ENCODE assay signal across 8 mouse cellular contexts in genomic region chr11:94543932-94544331, GRCm38 (mm10). TPM values are rescaled to one million over a fixed set of nuclear protein-coding genes. Genes with fewer than 3 reads are reported as not detected.
A peak's percentile ranks its signal among the peaks of the same experiment; 100 is the strongest.
DNase-seq lines count a peak whose midpoint lies in the region; ATAC-seq and TF ChIP-seq lines count a peak whose summit lies in the region.

No protein-coding gene starts in this region.

- no peak for TF ChIP-seq POLR2A in small intestine, adult 2 months (IDR thresholded peaks at IDR 0.05; ENCODE audit: low read depth, low read length)

- intact Hi-C loops in gastrocnemius, postnatal 36 days (cut with DNase I) = loop anchor here (5.0 kb wide), 2 partner anchors 122 to 202 kb away; no protein-coding TSS in a partner anchor
- intact Hi-C loops in left cerebral cortex, postnatal 14 days (cut with DNase I) = no loop called here

- peak; percentile 12; the same call in 1 of the 2 replicates for ATAC-seq in intestine, postnatal 0 days
- no peak for ATAC-seq in midbrain, embryonic 13.5 days
- no peak for ATAC-seq in activated CD4-positive, CD25-positive, alpha-beta regulatory T cell, adult 4 months

- H3K4me2 ChIP-seq in intestine, postnatal 0 days (replicated peaks; ENCODE audit: low read depth) = peak overlapping the region; percentile 45
- peak overlapping the region; percentile 15; the same call in 1 of the 2 replicates for H3K4me2 ChIP-seq in midbrain, embryonic 13.5 days (replicated peaks)

- WGBS in intestine, postnatal 0 days = 29% methylated on average over 9 of the region's 9 CpGs
- WGBS in midbrain, embryonic 13.5 days = 41% methylated on average over 9 of the region's 9 CpGs
- 4% methylated on average over 9 of the region's 9 CpGs for WGBS in small intestine, adult 2 months

- H3K4me3 ChIP-seq in intestine, postnatal 0 days (ENCODE audit: low read depth, low read length) = no peak overlapping the region
- H3K4me3 ChIP-seq in midbrain, embryonic 13.5 days (replicated peaks) = no peak overlapping the region
- no peak overlapping the region for H3K4me3 ChIP-seq in small intestine, adult 2 months (ENCODE audit: low read depth, low read length)

- H3K9me3 ChIP-seq in intestine, postnatal 0 days (ENCODE audit: control insufficient read depth) = no peaks in the 10 kb centered on the region
- no peaks in the 10 kb centered on the region for H3K9me3 ChIP-seq in midbrain, embryonic 13.5 days

- no peak overlapping the region for H3K9ac ChIP-seq in intestine, postnatal 0 days (ENCODE audit: low read depth, low read length)
- no peak overlapping the region for H3K9ac ChIP-seq in midbrain, embryonic 13.5 days (replicated peaks)

- DNase-seq in adrenal gland, postnatal 14 days = peak; percentile 98
- DNase-seq in embryo, embryonic 11 days = peak; percentile 77
- peak; percentile 93 to 96 for DNase-seq in gastrocnemius, postnatal 36 days
- DNase-seq in left cerebral cortex, postnatal 14 days (ENCODE audit: low spot score in 2 of 2) = peak; percentile 96 to 98

- peak; percentile 94 for TF ChIP-seq CTCF in intestine, postnatal 0 days (IDR thresholded peaks at IDR 0.05; ENCODE audit: low read depth)
- TF ChIP-seq CTCF in small intestine, adult 2 months (IDR thresholded peaks at IDR 0.05; ENCODE audit: extremely low read depth, insufficient read length, insufficient replicate concordance, low read depth, low read length) = peak; percentile 84; the same call in 1 of the 2 replicates

- H3K27ac ChIP-seq in intestine, postnatal 0 days (ENCODE audit: low read depth, low read length) = no peak overlapping the region
- no peak overlapping the region for H3K27ac ChIP-seq in midbrain, embryonic 13.5 days
- H3K27ac ChIP-seq in small intestine, adult 2 months (ENCODE audit: insufficient read depth, low read depth, low read length) = peak overlapping the region; percentile 60; the same call in 1 of the 2 replicates

- no peaks in the 10 kb centered on the region for H3K27me3 ChIP-seq in intestine, postnatal 0 days (replicated peaks; ENCODE audit: control insufficient read depth, insufficient read depth, low read length)
- H3K27me3 ChIP-seq in midbrain, embryonic 13.5 days = no peaks in the 10 kb centered on the region
- no peaks in the 10 kb centered on the region for H3K27me3 ChIP-seq in small intestine, adult 2 months (ENCODE audit: control insufficient read depth, insufficient read depth, low read length)

- H3K36me3 ChIP-seq in intestine, postnatal 0 days (ENCODE audit: control insufficient read depth, insufficient read depth) = peaks cover 3% of the 10 kb centered on the region; the same call in 1 of the 2 replicates
- peaks cover 5% of the 10 kb centered on the region; the same call in 1 of the 2 replicates for H3K36me3 ChIP-seq in midbrain, embryonic 13.5 days
- H3K36me3 ChIP-seq in small intestine, adult 2 months (ENCODE audit: control insufficient read depth, insufficient read depth, low read length) = 0 out of 2 replicates have a peak, but pooled peaks cover 2% of the 10 kb centered on the region

- no peaks in the 10 kb centered on the region for H3K4me1 ChIP-seq in intestine, postnatal 0 days (replicated peaks; ENCODE audit: control insufficient read depth, insufficient read depth, low read length)
- H3K4me1 ChIP-seq in midbrain, embryonic 13.5 days (replicated peaks) = peaks cover 12% of the 10 kb centered on the region
- peaks cover 12% of the 10 kb centered on the region for H3K4me1 ChIP-seq in small intestine, adult 2 months (ENCODE audit: control insufficient read depth, insufficient read depth, insufficient read length, low read length)

RNA-seq across cellular contexts. Expression of gene Rsad1, which starts 5.1 kb away (rescaled TPM):
- total RNA-seq in adrenal gland, postnatal 14 days (2021) = 9.2 and 10.6 TPM in 2 replicates
- total RNA-seq in gastrocnemius, postnatal 36 days (2021) = 1 to 10 TPM; 3.3 to 3.9 TPM
- 1.2 and 1.8 TPM in 2 replicates for polyA plus RNA-seq in intestine, postnatal 0 days (2015; fragmentation: Nextera tagmentation; extraction: Ambion mirVana)
- total RNA-seq in left cerebral cortex, postnatal 14 days (2021) = 10 to 100 TPM; 16.1 to 16.8 TPM
- 4.4 and 5.5 TPM in 2 replicates for polyA plus RNA-seq in midbrain, embryonic 13.5 days (2015; fragmentation: Nextera tagmentation; extraction: Ambion mirVana)
- 3.7 and 8.4 TPM in 2 replicates for polyA plus RNA-seq in small intestine, adult 2 months (2012; rRNA removed)
- polyA plus RNA-seq in activated CD4-positive, CD25-positive, alpha-beta regulatory T cell, adult 4 months (2017; shearing (Covaris generic)) = 1 to 10 TPM in 1 of 2 experiments, under 1 TPM in 1; 0.90 to 1.4 TPM

RNA-seq across cellular contexts. Expression of gene Chad, which starts 20.9 kb away (rescaled TPM):
- total RNA-seq in adrenal gland, postnatal 14 days (2021) = 0.30 TPM in 1 of 2 replicates, not detected in the other
- 10 to 100 TPM; 14.7 to 16.3 TPM for total RNA-seq in gastrocnemius, postnatal 36 days (2021)
- polyA plus RNA-seq in intestine, postnatal 0 days (2015; fragmentation: Nextera tagmentation; extraction: Ambion mirVana) = 1.9 and 3.3 TPM in 2 replicates
- total RNA-seq in left cerebral cortex, postnatal 14 days (2021) = under 1 TPM in 1 of 2 experiments, not detected in 1; 0.38 TPM
- 0.12 TPM in 1 of 2 replicates, not detected in the other for polyA plus RNA-seq in midbrain, embryonic 13.5 days (2015; fragmentation: Nextera tagmentation; extraction: Ambion mirVana)
- 0.91 and 13.9 TPM in 2 replicates for polyA plus RNA-seq in small intestine, adult 2 months (2012; rRNA removed)
- under 1 TPM in 1 of 2 experiments, not detected in 1; 0.38 TPM for polyA plus RNA-seq in activated CD4-positive, CD25-positive, alpha-beta regulatory T cell, adult 4 months (2017; shearing (Covaris generic))

RNA-seq across cellular contexts. Expression of gene Mycbpap, which starts 22.4 kb away (rescaled TPM):
- 3.9 and 5.6 TPM in 2 replicates for total RNA-seq in adrenal gland, postnatal 14 days (2021)
- total RNA-seq in gastrocnemius, postnatal 36 days (2021) = not detected
- polyA plus RNA-seq in intestine, postnatal 0 days (2015; fragmentation: Nextera tagmentation; extraction: Ambion mirVana) = 0.94 and 1.7 TPM in 2 replicates
- total RNA-seq in left cerebral cortex, postnatal 14 days (2021) = 1 to 10 TPM; 3.2 to 3.8 TPM
- 2.4 and 3.6 TPM in 2 replicates for polyA plus RNA-seq in midbrain, embryonic 13.5 days (2015; fragmentation: Nextera tagmentation; extraction: Ambion mirVana)
- polyA plus RNA-seq in small intestine, adult 2 months (2012; rRNA removed) = 1.1 and 1.4 TPM in 2 replicates
- not detected for polyA plus RNA-seq in activated CD4-positive, CD25-positive, alpha-beta regulatory T cell, adult 4 months (2017; shearing (Covaris generic))

RNA-seq across cellular contexts. Expression of gene Epn3, which starts 44.2 kb away (rescaled TPM):
- total RNA-seq in adrenal gland, postnatal 14 days (2021) = 12.1 and 13.5 TPM in 2 replicates
- under 1 TPM; 0.12 to 0.31 TPM for total RNA-seq in gastrocnemius, postnatal 36 days (2021)
- polyA plus RNA-seq in intestine, postnatal 0 days (2015; fragmentation: Nextera tagmentation; extraction: Ambion mirVana) = 0.55 and 1.0 TPM in 2 replicates
- 1 to 10 TPM in 1 of 2 experiments, under 1 TPM in 1; 0.95 to 1.3 TPM for total RNA-seq in left cerebral cortex, postnatal 14 days (2021)
- 0.19 and 0.46 TPM in 2 replicates for polyA plus RNA-seq in midbrain, embryonic 13.5 days (2015; fragmentation: Nextera tagmentation; extraction: Ambion mirVana)
- polyA plus RNA-seq in small intestine, adult 2 months (2012; rRNA removed) = 2.6 and 9.9 TPM in 2 replicates
- not detected for polyA plus RNA-seq in activated CD4-positive, CD25-positive, alpha-beta regulatory T cell, adult 4 months (2017; shearing (Covaris generic))

RNA-seq across cellular contexts. Expression of gene Acsf2, which starts 57.7 kb away (rescaled TPM):
- total RNA-seq in adrenal gland, postnatal 14 days (2021) = 81.0 and 86.9 TPM in 2 replicates
- total RNA-seq in gastrocnemius, postnatal 36 days (2021) = 1 to 10 TPM; 2.1 to 3.1 TPM
- 6.3 and 6.7 TPM in 2 replicates for polyA plus RNA-seq in intestine, postnatal 0 days (2015; fragmentation: Nextera tagmentation; extraction: Ambion mirVana)
- total RNA-seq in left cerebral cortex, postnatal 14 days (2021) = 10 to 100 TPM; 16.9 to 17.2 TPM
- 1.7 TPM in 2 replicates for polyA plus RNA-seq in midbrain, embryonic 13.5 days (2015; fragmentation: Nextera tagmentation; extraction: Ambion mirVana)
- 21.1 and 50.5 TPM in 2 replicates for polyA plus RNA-seq in small intestine, adult 2 months (2012; rRNA removed)
- 1 to 10 TPM; 1.9 to 2.3 TPM for polyA plus RNA-seq in activated CD4-positive, CD25-positive, alpha-beta regulatory T cell, adult 4 months (2017; shearing (Covaris generic))
